Mouse (Mus musculus): ENCODE measurements around the gene Ppp6r1. TPM values are rescaled to one million over a fixed set of nuclear protein-coding genes. Genes with fewer than 3 reads are reported as not detected.

Gene Ppp6r1
- polyA plus RNA-seq, 1 experiment, result 103 TPM

GRCm38 (mm10) chr7:4653351-4653750 is 5.5 kb downstream of the Ppp6r1 start:
- DNase-seq, result no peak
- H3K4me3 ChIP-seq (ENCODE audit: insufficient read depth, low read depth, low read length), result no peak overlapping the region
- H3K27me3 ChIP-seq (replicated peaks; ENCODE audit: control insufficient read depth, insufficient read depth, low read length), result no peaks in the 10 kb centered on the region
- H3K36me3 ChIP-seq (ENCODE audit: control insufficient read depth, insufficient read depth, low read length), result no peaks in the 10 kb centered on the region
- H3K27ac ChIP-seq (ENCODE audit: insufficient read depth, low read depth, low read length), result no peak overlapping the region
- TF ChIP-seq CTCF (conservative IDR thresholded peaks at IDR 0.05; ENCODE audit: insufficient read depth, insufficient read length, low read depth, low read length), result no peak
- no peak for TF ChIP-seq POLR2A (IDR thresholded peaks at IDR 0.05; ENCODE audit: low read depth, low read length)
- H3K4me1 ChIP-seq (ENCODE audit: control insufficient read depth, insufficient read depth, low read length), result peaks cover 34% of the 10 kb centered on the region
- 72% methylated on average over 5 of the region's 5 CpGs for WGBS

GRCm38 (mm10) chr7:4652726-4653125 is 6.1 kb downstream of the Ppp6r1 start:
- Histone ChIP-seq H3K27ac (ENCODE audit: insufficient read depth, low read depth, low read length) (no peak overlapping the region), H3K4me1 (ENCODE audit: control insufficient read depth, insufficient read depth, low read length) (peaks cover 34% of the 10 kb centered on the region), H3K36me3 (ENCODE audit: control insufficient read depth, insufficient read depth, low read length) (no peaks in the 10 kb centered on the region), H3K27me3 (replicated peaks; ENCODE audit: control insufficient read depth, insufficient read depth, low read length) (no peaks in the 10 kb centered on the region), H3K4me3 (ENCODE audit: insufficient read depth, low read depth, low read length) (no peak overlapping the region)
- DNase-seq, result no peak
- 72% methylated on average over 5 of the region's 5 CpGs for WGBS
- TF ChIP-seq POLR2A (IDR thresholded peaks at IDR 0.05; ENCODE audit: low read depth, low read length), result no peak
- TF ChIP-seq CTCF (conservative IDR thresholded peaks at IDR 0.05; ENCODE audit: insufficient read depth, insufficient read length, low read depth, low read length), result no peak

GRCm38 (mm10) chr7:4651581-4651980 is 7.2 kb downstream of the Ppp6r1 start:
- TF ChIP-seq CTCF (conservative IDR thresholded peaks at IDR 0.05; ENCODE audit: insufficient read depth, insufficient read length, low read depth, low read length) (no peak), POLR2A (IDR thresholded peaks at IDR 0.05; ENCODE audit: low read depth, low read length) (no peak)
- H3K36me3 ChIP-seq (ENCODE audit: control insufficient read depth, insufficient read depth, low read length), result no peaks in the 10 kb centered on the region
- peak; percentile 58 for DNase-seq
- no peak overlapping the region for H3K4me3 ChIP-seq (ENCODE audit: insufficient read depth, low read depth, low read length)
- WGBS, result 54% methylated on average over 8 of the region's 8 CpGs
- peaks cover 27% of the 10 kb centered on the region for H3K4me1 ChIP-seq (ENCODE audit: control insufficient read depth, insufficient read depth, low read length)
- no peak overlapping the region for H3K27ac ChIP-seq (ENCODE audit: insufficient read depth, low read depth, low read length)
- H3K27me3 ChIP-seq (replicated peaks; ENCODE audit: control insufficient read depth, insufficient read depth, low read length), result no peaks in the 10 kb centered on the region

- 52% methylated on average over 2 of the region's 2 CpGs for WGBS
- H3K36me3 ChIP-seq (ENCODE audit: control insufficient read depth, insufficient read depth, low read length), result no peaks in the 10 kb centered on the region
Measured at GRCm38 (mm10) chr7:4647992-4648391, 10.8 kb downstream of the Ppp6r1 start.

GRCm38 (mm10) chr7:4647291-4647690 is 11.5 kb downstream of the Ppp6r1 start:
- no peak for DNase-seq
- 32% methylated on average over 6 of the region's 6 CpGs for WGBS
- TF ChIP-seq CTCF (conservative IDR thresholded peaks at IDR 0.05; ENCODE audit: insufficient read depth, insufficient read length, low read depth, low read length), result no peak
- no peak for TF ChIP-seq POLR2A (IDR thresholded peaks at IDR 0.05; ENCODE audit: low read depth, low read length)

More at GRCm38 (mm10) chr7:4647992-4648391, 10.8 kb downstream of the Ppp6r1 start:
- DNase-seq, result no peak
- TF ChIP-seq CTCF (conservative IDR thresholded peaks at IDR 0.05; ENCODE audit: insufficient read depth, insufficient read length, low read depth, low read length), result no peak
- no peak for TF ChIP-seq POLR2A (IDR thresholded peaks at IDR 0.05; ENCODE audit: low read depth, low read length)
- H3K27ac ChIP-seq (ENCODE audit: insufficient read depth, low read depth, low read length), result no peak overlapping the region
- no peaks in the 10 kb centered on the region for H3K27me3 ChIP-seq (replicated peaks; ENCODE audit: control insufficient read depth, insufficient read depth, low read length)
- H3K4me1 ChIP-seq (ENCODE audit: control insufficient read depth, insufficient read depth, low read length), result peaks cover 14% of the 10 kb centered on the region
- no peak overlapping the region for H3K4me3 ChIP-seq (ENCODE audit: insufficient read depth, low read depth, low read length)

GRCm38 (mm10) chr7:4646806-4647205 is 12.0 kb downstream of the Ppp6r1 start:
- no peak for DNase-seq
- TF ChIP-seq CTCF (conservative IDR thresholded peaks at IDR 0.05; ENCODE audit: insufficient read depth, insufficient read length, low read depth, low read length), result no peak
- TF ChIP-seq POLR2A (IDR thresholded peaks at IDR 0.05; ENCODE audit: low read depth, low read length), result no peak
- no peaks in the 10 kb centered on the region for H3K27me3 ChIP-seq (replicated peaks; ENCODE audit: control insufficient read depth, insufficient read depth, low read length)
- H3K27ac ChIP-seq (ENCODE audit: insufficient read depth, low read depth, low read length), result no peak overlapping the region
- H3K4me1 ChIP-seq (ENCODE audit: control insufficient read depth, insufficient read depth, low read length), result peaks cover 7% of the 10 kb centered on the region
- no peaks in the 10 kb centered on the region; the same call in 1 of the 2 replicates for H3K36me3 ChIP-seq (ENCODE audit: control insufficient read depth, insufficient read depth, low read length)
- no peak overlapping the region for H3K4me3 ChIP-seq (ENCODE audit: insufficient read depth, low read depth, low read length)
- 81% methylated on average over 3 of the region's 3 CpGs for WGBS

More at GRCm38 (mm10) chr7:4647291-4647690, 11.5 kb downstream of the Ppp6r1 start:
- H3K4me1 ChIP-seq (ENCODE audit: control insufficient read depth, insufficient read depth, low read length), result peaks cover 8% of the 10 kb centered on the region
- H3K27me3 ChIP-seq (replicated peaks; ENCODE audit: control insufficient read depth, insufficient read depth, low read length), result no peaks in the 10 kb centered on the region
- no peak overlapping the region for H3K27ac ChIP-seq (ENCODE audit: insufficient read depth, low read depth, low read length)
- H3K4me3 ChIP-seq (ENCODE audit: insufficient read depth, low read depth, low read length), result no peak overlapping the region
- H3K36me3 ChIP-seq (ENCODE audit: control insufficient read depth, insufficient read depth, low read length), result no peaks in the 10 kb centered on the region; the same call in 1 of the 2 replicates

- H3K4me1 ChIP-seq (ENCODE audit: control insufficient read depth, insufficient read depth, low read length), result no peaks in the 10 kb centered on the region
- TF ChIP-seq POLR2A (IDR thresholded peaks at IDR 0.05; ENCODE audit: low read depth, low read length) (no peak), CTCF (conservative IDR thresholded peaks at IDR 0.05; ENCODE audit: insufficient read depth, insufficient read length, low read depth, low read length) (no peak)
- no peak overlapping the region for H3K27ac ChIP-seq (ENCODE audit: insufficient read depth, low read depth, low read length)
- DNase-seq, result no peak
- H3K27me3 ChIP-seq (replicated peaks; ENCODE audit: control insufficient read depth, insufficient read depth, low read length), result no peaks in the 10 kb centered on the region
- 91% methylated on average over 6 of the region's 6 CpGs for WGBS
- H3K4me3 ChIP-seq (ENCODE audit: insufficient read depth, low read depth, low read length), result no peak overlapping the region
- peaks cover 1% of the 10 kb centered on the region for H3K36me3 ChIP-seq (ENCODE audit: control insufficient read depth, insufficient read depth, low read length)
Measured at GRCm38 (mm10) chr7:4643225-4643624, 15.6 kb downstream of the Ppp6r1 start.

Measured in kidney, adult 2 months (tissue).